Mouse (Mus musculus): ENCODE data around the gene Cyth1. TPM values are rescaled to one million over a fixed set of nuclear protein-coding genes. Genes with fewer than 3 reads are reported as not detected.
A peak's percentile ranks its signal among the peaks of the same experiment; 100 is the strongest.

The Cyth1 gene
- polyA plus RNA-seq, 1 experiment from 2014 or later: 28.5 TPM

- peak; percentile 25 for ATAC-seq (ENCODE audit: low FRiP score, low read depth)
- peak overlapping the region; percentile 84 for H3K4me3 ChIP-seq
- peak overlapping the region; percentile 56 for H3K27ac ChIP-seq (replicated peaks)
- peaks cover 13% of the 10 kb centered on the region for H3K27me3 ChIP-seq
- under 1% methylated on average over 5 of the region's 5 CpGs for WGBS
- H3K4me2 ChIP-seq (replicated peaks): peak overlapping the region; percentile 94
- H3K4me1 ChIP-seq: peaks cover 22% of the 10 kb centered on the region
- H3K9ac ChIP-seq (replicated peaks): no peak overlapping the region
- H3K36me3 ChIP-seq: no peaks in the 10 kb centered on the region
- H3K9me3 ChIP-seq: no peaks in the 10 kb centered on the region
These were observed 606 bp upstream of the Cyth1 start for GRCm38 (mm10) chr11:118249012-118249383.

DNA sequence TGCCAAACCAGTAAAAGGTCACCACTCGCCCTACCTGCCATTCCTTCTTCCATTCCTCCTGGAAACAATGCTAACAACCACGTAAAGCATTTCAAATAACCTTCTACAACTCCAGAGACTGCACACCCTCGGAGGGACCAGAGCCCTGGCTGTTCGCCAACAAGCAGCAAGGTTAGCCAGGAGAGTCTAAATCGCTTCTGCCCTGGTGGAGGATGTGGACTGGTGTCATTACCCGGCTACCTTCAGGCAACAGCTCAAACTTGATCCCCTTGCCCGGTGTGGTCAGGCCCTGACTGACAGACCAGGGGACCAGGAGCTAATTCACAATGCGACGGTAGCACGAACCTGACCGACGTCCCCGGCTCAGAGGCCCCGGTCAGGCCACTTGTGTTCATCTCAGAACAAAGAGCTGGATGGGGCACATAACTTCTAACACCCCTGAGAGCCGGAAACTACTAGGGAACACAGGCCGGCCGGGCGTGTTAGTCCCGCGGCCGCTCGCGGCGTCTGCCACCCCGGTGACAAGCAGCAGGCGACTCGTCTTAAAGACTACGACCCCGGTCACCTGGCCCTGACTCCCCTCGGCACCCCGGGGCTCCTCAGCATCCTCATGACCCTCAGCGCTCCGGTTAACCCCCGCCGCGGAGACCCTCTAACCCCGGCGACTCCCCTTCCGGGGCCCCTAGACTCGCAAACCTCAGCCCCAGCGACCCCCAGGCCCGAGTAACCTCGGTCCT, 865 bp downstream of the Cyth1 start:
- Histone ChIP-seq H3K36me3 (no peaks in the 10 kb centered on the region), H3K4me1 (peaks cover 21% of the 10 kb centered on the region), H3K9me3 (no peaks in the 10 kb centered on the region), H3K27me3 (peaks cover 13% of the 10 kb centered on the region), H3K9ac (replicated peaks) (peak overlapping the region; percentile 86), H3K27ac (replicated peaks) (peak overlapping the region; percentile 46; the same call in 1 of the 2 replicates), H3K4me3 (peak overlapping the region; percentile 84), H3K4me2 (replicated peaks) (peak overlapping the region; percentile 94)
- WGBS: 2% methylated on average over 43 of the region's 43 CpGs
- peak; percentile 3; the same call in 1 of the 2 replicates for ATAC-seq (ENCODE audit: low FRiP score, low read depth)

- H3K4me1 ChIP-seq: peaks cover 27% of the 10 kb centered on the region
- H3K9me3 ChIP-seq: no peaks in the 10 kb centered on the region
- H3K27ac ChIP-seq (replicated peaks): no peak overlapping the region
- peak overlapping the region; percentile 86; the same call in 1 of the 2 replicates for H3K9ac ChIP-seq (replicated peaks)
- H3K4me2 ChIP-seq (replicated peaks): peak overlapping the region; percentile 94
- no peak for ATAC-seq (ENCODE audit: low FRiP score, low read depth)
- peaks cover 13% of the 10 kb centered on the region for H3K27me3 ChIP-seq
- H3K4me3 ChIP-seq: peak overlapping the region; percentile 84
- 72% methylated on average over 5 of the region's 5 CpGs for WGBS
- H3K36me3 ChIP-seq: no peaks in the 10 kb centered on the region
These were observed 1.7 kb downstream of the Cyth1 start for GRCm38 (mm10) chr11:118246724-118247123.

- Histone ChIP-seq H3K27me3 (0 out of 2 replicates have a peak, but pooled peaks cover 5% of the 10 kb centered on the region), H3K36me3 (no peaks in the 10 kb centered on the region), H3K4me2 (replicated peaks) (no peak overlapping the region), H3K9ac (replicated peaks) (no peak overlapping the region), H3K4me3 (no peak overlapping the region), H3K4me1 (peaks cover 28% of the 10 kb centered on the region), H3K27ac (replicated peaks) (no peak overlapping the region), H3K9me3 (no peaks in the 10 kb centered on the region)
- WGBS: 92% methylated on average over 2 of the region's 2 CpGs
- no peak for ATAC-seq (ENCODE audit: low FRiP score, low read depth)
These were observed 3.3 kb downstream of the Cyth1 start for GRCm38 (mm10) chr11:118245130-118245529.

- no peak overlapping the region for H3K4me3 ChIP-seq
- ATAC-seq (ENCODE audit: low FRiP score, low read depth): no peak
- no peak overlapping the region for H3K9ac ChIP-seq (replicated peaks)
- 0 out of 2 replicates have a peak, but pooled peaks cover 5% of the 10 kb centered on the region for H3K27me3 ChIP-seq
- no peaks in the 10 kb centered on the region for H3K36me3 ChIP-seq
- WGBS: 93% methylated on average over 6 of the region's 6 CpGs
- H3K27ac ChIP-seq (replicated peaks): no peak overlapping the region
- H3K9me3 ChIP-seq: no peaks in the 10 kb centered on the region
- peaks cover 34% of the 10 kb centered on the region for H3K4me1 ChIP-seq
- no peak overlapping the region for H3K4me2 ChIP-seq (replicated peaks)
These were observed 4.6 kb downstream of the Cyth1 start for GRCm38 (mm10) chr11:118243627-118244261.

DNA sequence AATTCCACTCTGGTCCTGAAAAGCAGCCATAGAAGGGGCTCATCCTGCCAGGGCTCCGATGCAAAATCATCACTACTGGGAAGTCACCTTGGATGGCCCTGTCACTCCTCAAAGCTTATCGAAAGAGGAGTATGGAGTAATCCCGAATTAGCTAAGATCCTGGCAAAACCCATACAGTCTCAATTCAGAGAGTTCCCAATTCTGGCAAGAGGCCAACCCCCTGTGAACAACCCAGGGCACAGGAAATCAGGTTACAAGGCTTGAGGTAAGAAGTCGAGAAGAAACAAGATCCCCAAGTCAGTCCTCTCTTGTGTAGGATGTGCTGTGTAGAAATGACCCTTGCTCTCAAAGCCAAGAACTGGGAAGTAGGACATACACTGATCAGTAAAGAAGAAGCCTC, 5.9 kb downstream of the Cyth1 start:
- ATAC-seq (ENCODE audit: low FRiP score, low read depth): no peak
- H3K4me3 ChIP-seq: no peak overlapping the region
- H3K4me2 ChIP-seq (replicated peaks): no peak overlapping the region
- WGBS: 80% methylated on average over 4 of the region's 4 CpGs
- 0 out of 2 replicates have a peak, but pooled peaks cover 5% of the 10 kb centered on the region for H3K27me3 ChIP-seq
- H3K27ac ChIP-seq (replicated peaks): no peak overlapping the region
- no peak overlapping the region for H3K9ac ChIP-seq (replicated peaks)
- H3K4me1 ChIP-seq: peaks cover 34% of the 10 kb centered on the region
- no peaks in the 10 kb centered on the region for H3K9me3 ChIP-seq
- no peaks in the 10 kb centered on the region for H3K36me3 ChIP-seq

DNA sequence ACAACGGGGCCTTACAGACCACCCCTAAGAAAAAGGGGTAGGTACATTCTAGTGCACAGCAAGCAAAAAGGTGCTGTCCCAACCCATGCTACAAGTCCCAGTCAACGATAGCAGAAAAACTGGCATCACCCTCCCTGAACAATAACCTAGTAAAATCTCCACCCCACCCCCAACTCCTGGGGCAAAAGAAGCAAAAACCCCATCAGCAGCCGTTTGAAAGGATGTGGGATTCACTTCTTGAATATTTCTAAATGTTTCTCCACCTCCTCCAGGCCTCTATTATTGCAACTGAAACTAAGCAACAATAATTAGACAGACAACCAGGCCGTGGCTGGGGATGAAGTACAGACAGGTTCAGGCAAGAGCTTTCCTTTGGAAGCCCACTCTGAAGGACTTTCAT, 8.0 kb downstream of the Cyth1 start:
- Histone ChIP-seq H3K9ac (replicated peaks) (no peak overlapping the region), H3K27me3 (no peaks in the 10 kb centered on the region), H3K4me1 (peaks cover 21% of the 10 kb centered on the region), H3K9me3 (no peaks in the 10 kb centered on the region), H3K36me3 (no peaks in the 10 kb centered on the region), H3K4me2 (replicated peaks) (no peak overlapping the region), H3K27ac (replicated peaks) (no peak overlapping the region), H3K4me3 (no peak overlapping the region)
- ATAC-seq (ENCODE audit: low FRiP score, low read depth): no peak
- whole genome bisulfite sequencing: 77% methylated on average over 4 of the region's 4 CpGs

- Histone ChIP-seq H3K4me3 (no peak overlapping the region), H3K9me3 (no peaks in the 10 kb centered on the region), H3K4me2 (replicated peaks) (no peak overlapping the region), H3K27me3 (no peaks in the 10 kb centered on the region), H3K27ac (replicated peaks) (peak overlapping the region; percentile 66), H3K36me3 (no peaks in the 10 kb centered on the region), H3K9ac (replicated peaks) (peak overlapping the region; percentile 25; the same call in 1 of the 2 replicates), H3K4me1 (peaks cover 21% of the 10 kb centered on the region)
- no peak for ATAC-seq (ENCODE audit: low FRiP score, low read depth)
- 58% methylated on average over 14 of the region's 14 CpGs for WGBS
These were observed 8.9 kb downstream of the Cyth1 start for GRCm38 (mm10) chr11:118239281-118240198.

- no peak for ATAC-seq (ENCODE audit: low FRiP score, low read depth)
- Histone ChIP-seq H3K27ac (replicated peaks) (no peak overlapping the region), H3K36me3 (no peaks in the 10 kb centered on the region), H3K27me3 (no peaks in the 10 kb centered on the region), H3K4me3 (no peak overlapping the region), H3K4me1 (peaks cover 18% of the 10 kb centered on the region), H3K4me2 (replicated peaks) (no peak overlapping the region), H3K9me3 (no peaks in the 10 kb centered on the region), H3K9ac (replicated peaks) (no peak overlapping the region)
- 81% methylated on average over 6 of the region's 6 CpGs for WGBS
These were observed 11.7 kb downstream of the Cyth1 start for GRCm38 (mm10) chr11:118236520-118237190.

GRCm38 (mm10) chr11:118234929-118235328, 13.5 kb downstream of the Cyth1 start:
- Histone ChIP-seq H3K9ac (replicated peaks) (no peak overlapping the region), H3K9me3 (no peaks in the 10 kb centered on the region), H3K27me3 (no peaks in the 10 kb centered on the region), H3K4me2 (replicated peaks) (no peak overlapping the region), H3K27ac (replicated peaks) (no peak overlapping the region), H3K4me1 (peaks cover 15% of the 10 kb centered on the region), H3K36me3 (no peaks in the 10 kb centered on the region), H3K4me3 (no peak overlapping the region)
- 81% methylated on average over 7 of the region's 7 CpGs for WGBS
- ATAC-seq (ENCODE audit: low FRiP score, low read depth): no peak

- H3K36me3 ChIP-seq: no peaks in the 10 kb centered on the region
- ATAC-seq (ENCODE audit: low FRiP score, low read depth): no peak
- H3K9me3 ChIP-seq: no peaks in the 10 kb centered on the region
- H3K27me3 ChIP-seq: no peaks in the 10 kb centered on the region
- peaks cover 11% of the 10 kb centered on the region for H3K4me1 ChIP-seq
- no peak overlapping the region for H3K4me2 ChIP-seq (replicated peaks)
- H3K9ac ChIP-seq (replicated peaks): no peak overlapping the region
- WGBS: 78% methylated on average over 6 of the region's 6 CpGs
- H3K4me3 ChIP-seq: no peak overlapping the region
- H3K27ac ChIP-seq (replicated peaks): no peak overlapping the region
These were observed 13.9 kb downstream of the Cyth1 start for GRCm38 (mm10) chr11:118234500-118234899.
